Mouse (Mus musculus): Measurements from ENCODE around the gene Rsf1. TPM values are rescaled to one million over a fixed set of nuclear protein-coding genes. Genes with fewer than 3 reads are reported as not detected.

Gene Rsf1
- polyA plus RNA-seq, 1 experiment from 2014 or later: 24.3 TPM

GRCm38 (mm10) chr7:97707123-97707522 lies 127.4 kb downstream of the Rsf1 start:
- no peak for ATAC-seq (ENCODE audit: low FRiP score)
- Histone ChIP-seq H3K9ac (replicated peaks) (no peak overlapping the region), H3K4me1 (no peaks in the 10 kb centered on the region), H3K36me3 (peaks cover 10% of the 10 kb centered on the region; the same call in 1 of the 2 replicates), H3K27me3 (replicated peaks) (no peaks in the 10 kb centered on the region), H3K4me3 (replicated peaks) (no peak overlapping the region), H3K9me3 (replicated peaks) (no peaks in the 10 kb centered on the region), H3K27ac (replicated peaks) (no peak overlapping the region), H3K4me2 (no peak overlapping the region)
- WGBS: 73% methylated on average over 4 of the region's 4 CpGs

GRCm38 (mm10) chr7:97707809-97708208 lies 128.1 kb downstream of the Rsf1 start:
- Histone ChIP-seq H3K27ac (replicated peaks) (no peak overlapping the region), H3K4me2 (no peak overlapping the region), H3K27me3 (replicated peaks) (no peaks in the 10 kb centered on the region), H3K9ac (replicated peaks) (no peak overlapping the region), H3K4me1 (no peaks in the 10 kb centered on the region), H3K9me3 (replicated peaks) (no peaks in the 10 kb centered on the region), H3K4me3 (replicated peaks) (no peak overlapping the region), H3K36me3 (peaks cover 14% of the 10 kb centered on the region)
- WGBS: 88% methylated on average over 5 of the region's 5 CpGs
- ATAC-seq (ENCODE audit: low FRiP score): no peak

- no peak overlapping the region for H3K4me2 ChIP-seq
- no peak overlapping the region for H3K27ac ChIP-seq (replicated peaks)
- H3K36me3 ChIP-seq: peaks cover 23% of the 10 kb centered on the region
- 82% methylated on average over 3 of the region's 3 CpGs for WGBS
- H3K9me3 ChIP-seq (replicated peaks): no peaks in the 10 kb centered on the region
- H3K4me3 ChIP-seq (replicated peaks): no peak overlapping the region
- H3K27me3 ChIP-seq (replicated peaks): no peaks in the 10 kb centered on the region
- no peak for ATAC-seq (ENCODE audit: low FRiP score)
- H3K4me1 ChIP-seq: no peaks in the 10 kb centered on the region
- no peak overlapping the region for H3K9ac ChIP-seq (replicated peaks)
Measured at GRCm38 (mm10) chr7:97709204-97709603, 129.5 kb downstream of the Rsf1 start.

GRCm38 (mm10) chr7:97714651-97715050 lies 135.0 kb downstream of the Rsf1 start:
- WGBS: 94% methylated on average over 5 of the region's 5 CpGs
- Histone ChIP-seq H3K27me3 (replicated peaks) (no peaks in the 10 kb centered on the region), H3K4me2 (no peak overlapping the region), H3K4me3 (replicated peaks) (no peak overlapping the region), H3K27ac (replicated peaks) (no peak overlapping the region), H3K9ac (replicated peaks) (no peak overlapping the region), H3K4me1 (no peaks in the 10 kb centered on the region), H3K9me3 (replicated peaks) (no peaks in the 10 kb centered on the region), H3K36me3 (peaks cover 68% of the 10 kb centered on the region)
- ATAC-seq (ENCODE audit: low FRiP score): no peak

GRCm38 (mm10) chr7:97717326-97717725 lies 137.6 kb downstream of the Rsf1 start:
- no peak overlapping the region for H3K4me2 ChIP-seq
- H3K4me3 ChIP-seq (replicated peaks): no peak overlapping the region
- 87% methylated on average over 1 of the region's 1 CpGs for WGBS
- no peak overlapping the region for H3K9ac ChIP-seq (replicated peaks)
- H3K4me1 ChIP-seq: no peaks in the 10 kb centered on the region
- ATAC-seq (ENCODE audit: low FRiP score): no peak
- H3K27ac ChIP-seq (replicated peaks): no peak overlapping the region
- peaks cover 73% of the 10 kb centered on the region for H3K36me3 ChIP-seq
- no peaks in the 10 kb centered on the region for H3K27me3 ChIP-seq (replicated peaks)
- no peaks in the 10 kb centered on the region for H3K9me3 ChIP-seq (replicated peaks)

- Histone ChIP-seq H3K4me1 (no peaks in the 10 kb centered on the region), H3K27ac (replicated peaks) (no peak overlapping the region), H3K4me3 (replicated peaks) (no peak overlapping the region), H3K36me3 (peaks cover 61% of the 10 kb centered on the region), H3K9me3 (replicated peaks) (no peaks in the 10 kb centered on the region), H3K27me3 (replicated peaks) (no peaks in the 10 kb centered on the region), H3K4me2 (no peak overlapping the region), H3K9ac (replicated peaks) (no peak overlapping the region)
- no peak for ATAC-seq (ENCODE audit: low FRiP score)
- WGBS: 75% methylated on average over 5 of the region's 5 CpGs
Measured at GRCm38 (mm10) chr7:97719078-97719477, 139.4 kb downstream of the Rsf1 start.

- WGBS: 84% methylated on average over 5 of the region's 5 CpGs
- H3K4me2 ChIP-seq: no peak overlapping the region
- peaks cover 53% of the 10 kb centered on the region for H3K36me3 ChIP-seq
- H3K9me3 ChIP-seq (replicated peaks): no peaks in the 10 kb centered on the region
- H3K27ac ChIP-seq (replicated peaks): no peak overlapping the region
- no peak for ATAC-seq (ENCODE audit: low FRiP score)
- no peaks in the 10 kb centered on the region for H3K4me1 ChIP-seq
- H3K4me3 ChIP-seq (replicated peaks): no peak overlapping the region
- H3K9ac ChIP-seq (replicated peaks): no peak overlapping the region
- H3K27me3 ChIP-seq (replicated peaks): no peaks in the 10 kb centered on the region
Measured at GRCm38 (mm10) chr7:97720109-97720508, 140.4 kb downstream of the Rsf1 start.

GRCm38 (mm10) chr7:97722278-97722918 lies 142.7 kb downstream of the Rsf1 start:
- WGBS: 89% methylated on average over 7 of the region's 7 CpGs
- no peak overlapping the region for H3K4me3 ChIP-seq (replicated peaks)
- H3K36me3 ChIP-seq: peaks cover 44% of the 10 kb centered on the region
- no peaks in the 10 kb centered on the region for H3K27me3 ChIP-seq (replicated peaks)
- H3K9ac ChIP-seq (replicated peaks): no peak overlapping the region
- no peak overlapping the region for H3K4me2 ChIP-seq
- no peaks in the 10 kb centered on the region for H3K9me3 ChIP-seq (replicated peaks)
- H3K4me1 ChIP-seq: no peaks in the 10 kb centered on the region
- H3K27ac ChIP-seq (replicated peaks): no peak overlapping the region
- no peak for ATAC-seq (ENCODE audit: low FRiP score)

- Histone ChIP-seq H3K27ac (replicated peaks) (no peak overlapping the region), H3K4me1 (peaks cover 4% of the 10 kb centered on the region; the same call in 1 of the 2 replicates), H3K36me3 (peaks cover 35% of the 10 kb centered on the region), H3K9ac (replicated peaks) (no peak overlapping the region), H3K27me3 (replicated peaks) (no peaks in the 10 kb centered on the region), H3K4me3 (replicated peaks) (no peak overlapping the region), H3K4me2 (no peak overlapping the region), H3K9me3 (replicated peaks) (no peaks in the 10 kb centered on the region)
- ATAC-seq (ENCODE audit: low FRiP score): no peak
- 89% methylated on average over 11 of the region's 11 CpGs for WGBS
Measured at GRCm38 (mm10) chr7:97723646-97724538, 144.2 kb downstream of the Rsf1 start.

- no peak overlapping the region for H3K4me2 ChIP-seq
- 96% methylated on average over 6 of the region's 6 CpGs for WGBS
- peaks cover 11% of the 10 kb centered on the region for H3K4me1 ChIP-seq
- no peaks in the 10 kb centered on the region for H3K9me3 ChIP-seq (replicated peaks)
- no peak for ATAC-seq (ENCODE audit: low FRiP score)
- H3K36me3 ChIP-seq: peaks cover 21% of the 10 kb centered on the region
- no peak overlapping the region for H3K4me3 ChIP-seq (replicated peaks)
- H3K27me3 ChIP-seq (replicated peaks): no peaks in the 10 kb centered on the region
- H3K9ac ChIP-seq (replicated peaks): no peak overlapping the region
- no peak overlapping the region for H3K27ac ChIP-seq (replicated peaks)
Measured at GRCm38 (mm10) chr7:97725401-97725800, 145.7 kb downstream of the Rsf1 start.

GRCm38 (mm10) chr7:97726080-97726479 lies 146.4 kb downstream of the Rsf1 start:
- peaks cover 11% of the 10 kb centered on the region for H3K4me1 ChIP-seq
- peaks cover 17% of the 10 kb centered on the region for H3K36me3 ChIP-seq
- H3K4me3 ChIP-seq (replicated peaks): no peak overlapping the region
- no peak overlapping the region for H3K4me2 ChIP-seq
- WGBS: 91% methylated on average over 7 of the region's 7 CpGs
- H3K9ac ChIP-seq (replicated peaks): no peak overlapping the region
- no peak for ATAC-seq (ENCODE audit: low FRiP score)
- no peak overlapping the region for H3K27ac ChIP-seq (replicated peaks)
- H3K27me3 ChIP-seq (replicated peaks): no peaks in the 10 kb centered on the region
- no peaks in the 10 kb centered on the region for H3K9me3 ChIP-seq (replicated peaks)

- Histone ChIP-seq H3K4me2 (no peak overlapping the region), H3K9ac (replicated peaks) (no peak overlapping the region), H3K4me3 (replicated peaks) (no peak overlapping the region), H3K27me3 (replicated peaks) (no peaks in the 10 kb centered on the region), H3K4me1 (peaks cover 15% of the 10 kb centered on the region), H3K9me3 (replicated peaks) (no peaks in the 10 kb centered on the region), H3K27ac (replicated peaks) (no peak overlapping the region), H3K36me3 (peaks cover 16% of the 10 kb centered on the region)
- WGBS: 80% methylated on average over 7 of the region's 7 CpGs
- no peak for ATAC-seq (ENCODE audit: low FRiP score)
Measured at GRCm38 (mm10) chr7:97726778-97727177, 147.1 kb downstream of the Rsf1 start.
